Mouse (Mus musculus) ES-E14 (cell line): ENCODE results near the gene Hsd17b3. TPM values are rescaled to one million over a fixed set of nuclear protein-coding genes. Genes with fewer than 3 reads are reported as not detected.

Source experiments
- DNase-seq: peaks from one replicate; pipeline ENCODE4 v3.0.0-alpha.2; 2013; ENCODE audit warnings: low read depth, low spot score
- H3K27ac ChIP-seq: 2 replicates; pipeline ENCODE4 v1.5.1; 2012; ENCODE audit warnings: low read depth, mild to moderate bottlenecking, low read length, moderate library complexity, mixed read lengths; ENCODE audit not compliant: poor library complexity, insufficient read depth, severe bottlenecking
- H3K36me3 ChIP-seq: 2 replicates; pipeline ENCODE4 v1.6.1; 2012; ENCODE audit warnings: mild to moderate bottlenecking, low read length, moderate library complexity, mixed read lengths; ENCODE audit not compliant: control insufficient read depth, poor library complexity, insufficient read depth, severe bottlenecking
- H3K4me1 ChIP-seq, 2 experiments: fragments of 150-350 bp in 1 of 2; sonication (generic) in 1 of 2; 2 replicates each; pipeline ENCODE4 v1.6.1; 2012; ENCODE audit warnings: low read length in 2 of 2, mild to moderate bottlenecking in 1 of 2, mixed read lengths in 1 of 2; ENCODE audit not compliant: control insufficient read depth in 2 of 2, insufficient read depth in 2 of 2, poor library complexity in 1 of 2
- H3K4me3 ChIP-seq, 2 experiments: fragments of 150-350 bp in 1 of 2; sonication (generic) in 1 of 2; 2 replicates each; pipeline ENCODE4 v1.5.1; 2012; ENCODE audit warnings: low read length in 2 of 2, low read depth in 1 of 2, mild to moderate bottlenecking in 1 of 2, mixed read lengths in 1 of 2; ENCODE audit not compliant: insufficient read depth in 1 of 2, poor library complexity in 1 of 2, severe bottlenecking in 1 of 2
- H3K9ac ChIP-seq: 2 replicates; pipeline ENCODE4 v1.6.1; 2012; ENCODE audit warnings: low read depth, mild to moderate bottlenecking, low read length, mixed read lengths; ENCODE audit not compliant: poor library complexity, insufficient read depth, severe bottlenecking
- H3K9me3 ChIP-seq: fragments of 150-350 bp; sonication (generic); 2 replicates; pipeline ENCODE4 v1.6.1; 2012; ENCODE audit warnings: low read depth, mild to moderate bottlenecking, low read length; ENCODE audit not compliant: control insufficient read depth, insufficient read depth
- CHD2 ChIP-seq: IDR thresholded peaks from 2 replicates; pipeline ENCODE4 v1.6.1; 2014; ENCODE audit warnings: mild to moderate bottlenecking, low read depth, low read length, inconsistent platforms
- HCFC1 ChIP-seq: IDR thresholded peaks from 2 replicates; pipeline ENCODE4 v1.6.1; 2012; ENCODE audit warnings: low read length, inconsistent platforms, borderline replicate concordance; ENCODE audit not compliant: insufficient read depth
- MAFK ChIP-seq: IDR thresholded peaks from 2 replicates; pipeline ENCODE4 v1.6.1; 2014; ENCODE audit warnings: mild to moderate bottlenecking, low read depth, low read length, inconsistent platforms; ENCODE audit not compliant: insufficient read depth
- ZC3H11A ChIP-seq: IDR thresholded peaks from 2 replicates; pipeline ENCODE4 v1.6.1; 2012; ENCODE audit warnings: low read depth, mild to moderate bottlenecking, inconsistent platforms, low read length, borderline replicate concordance
- ZNF384 ChIP-seq: IDR thresholded peaks from 2 replicates; pipeline ENCODE4 v1.6.1; 2012; ENCODE audit warnings: low read depth, low read length, inconsistent platforms
- in situ Hi-C, 2 experiments: fragments of 600-800 bp; cut with MboI; formaldehyde crosslinking; loops; one replicate each; pipeline ENCODE4 v1.15.1; 2025; ENCODE audit warnings: low sequenced_read_pairs in 2 of 2, inconsistent platforms in 1 of 2; ENCODE audit not compliant: unreplicated experiment in 2 of 2
- total RNA-seq: library from RNA; depleted of rRNA; stranded (reverse); fragments of 300-350 nt; gene quantifications from 2 replicates; pipeline ENCODE4 v1.2.3, GENCODE M21; 2012

The Hsd17b3 gene
- total RNA-seq, 1 experiment, result 0.36 TPM

DNA sequence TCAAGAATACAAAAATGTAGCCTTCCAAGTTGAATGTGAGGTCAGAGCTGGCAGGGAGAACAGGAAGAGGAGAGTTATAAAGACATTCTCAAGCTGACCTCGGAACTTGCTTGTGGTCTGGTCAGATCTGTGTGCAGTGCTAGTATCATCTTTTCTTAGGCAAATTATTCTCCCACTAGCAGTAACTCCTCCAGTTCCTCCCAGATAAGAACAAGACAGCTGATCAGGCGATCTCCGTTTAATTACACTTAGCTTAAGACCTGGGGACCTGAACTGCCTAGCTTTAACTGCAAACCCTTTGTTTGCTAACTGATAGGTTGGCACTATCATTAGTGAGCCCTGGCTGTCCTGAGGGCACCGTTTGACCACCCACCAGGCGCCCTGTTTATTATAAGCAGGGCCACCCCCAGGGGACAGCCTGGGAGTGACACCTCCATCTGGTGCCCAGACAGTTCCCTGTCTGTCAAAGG lies 19.4 kb upstream of the Hsd17b3 start:
- DNase-seq, result no peak
- Histone ChIP-seq H3K4me1 (peaks cover 1 to 4% of the 10 kb centered on the region in 2 experiments; a peak in 1 of 4 replicates), H3K4me3 (no peak overlapping the region), H3K27ac (no peak overlapping the region), H3K9ac (no peak overlapping the region), H3K9me3 (no peaks in the 10 kb centered on the region), H3K36me3 (no peaks in the 10 kb centered on the region)
- in situ Hi-C loops, result no loop called here
- no peak for TF ChIP-seq ZNF384
- no peak for TF ChIP-seq ZC3H11A
- TF ChIP-seq MAFK, result no peak
- TF ChIP-seq CHD2, result no peak
- TF ChIP-seq HCFC1, result no peak

GRCm38 (mm10) chr13:64107535-64107934 lies 18.5 kb upstream of the Hsd17b3 start:
- TF ChIP-seq MAFK (no peak), CHD2 (no peak), ZNF384 (0 out of 2 replicates have a peak, but pooled peaks have one; percentile 42), HCFC1 (no peak), ZC3H11A (no peak)
- DNase-seq, result no peak
- H3K4me1 ChIP-seq, result peaks cover 1 to 4% of the 10 kb centered on the region in 2 experiments; a peak in 1 of 4 replicates
- H3K36me3 ChIP-seq, result no peaks in the 10 kb centered on the region
- H3K9ac ChIP-seq, result no peak overlapping the region
- H3K9me3 ChIP-seq, result no peaks in the 10 kb centered on the region
- in situ Hi-C loops, result no loop called here
- H3K4me3 ChIP-seq, result no peak overlapping the region
- H3K27ac ChIP-seq, result no peak overlapping the region

- H3K9ac ChIP-seq, result no peak overlapping the region
- peaks cover 1 to 4% of the 10 kb centered on the region in 2 experiments; a peak in 1 of 4 replicates for H3K4me1 ChIP-seq
- in situ Hi-C loops, result no loop called here
- DNase-seq, result no peak
- no peak overlapping the region for H3K4me3 ChIP-seq
- no peaks in the 10 kb centered on the region for H3K9me3 ChIP-seq
- no peak overlapping the region for H3K27ac ChIP-seq
- no peaks in the 10 kb centered on the region for H3K36me3 ChIP-seq
- TF ChIP-seq CHD2 (no peak), ZNF384 (no peak), HCFC1 (no peak), MAFK (no peak), ZC3H11A (no peak)
Observed at GRCm38 (mm10) chr13:64107105-64107504, 18.1 kb upstream of the Hsd17b3 start.

DNA sequence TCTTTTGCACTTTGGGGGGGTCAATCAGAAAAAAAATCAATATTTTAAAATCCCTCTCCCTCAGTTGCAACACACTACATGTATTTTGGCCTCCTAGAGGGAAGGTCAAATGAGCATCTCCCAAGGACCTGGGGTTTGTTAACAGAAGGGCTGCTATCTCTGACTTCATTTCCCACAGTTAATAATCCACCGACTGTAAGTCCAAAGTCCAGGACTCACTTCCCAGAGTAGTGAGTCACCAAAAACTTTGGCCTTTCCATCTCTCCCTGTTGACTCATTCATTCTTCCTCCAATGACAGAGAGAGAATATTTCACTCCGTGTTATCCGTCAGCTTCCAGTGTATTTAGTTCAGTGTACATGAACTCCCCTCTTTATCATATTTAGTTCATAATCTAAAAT lies 16.7 kb upstream of the Hsd17b3 start:
- no peak overlapping the region for H3K4me3 ChIP-seq
- H3K36me3 ChIP-seq, result no peaks in the 10 kb centered on the region
- no peak for TF ChIP-seq ZC3H11A
- no peak for TF ChIP-seq MAFK
- no peak for TF ChIP-seq CHD2
- no peak for TF ChIP-seq HCFC1
- no peak for TF ChIP-seq ZNF384
- H3K9me3 ChIP-seq, result no peaks in the 10 kb centered on the region
- DNase-seq, result no peak
- no peak overlapping the region for H3K9ac ChIP-seq
- no peak overlapping the region for H3K27ac ChIP-seq
- H3K4me1 ChIP-seq, result peaks cover 1 to 4% of the 10 kb centered on the region in 2 experiments; a peak in 1 of 4 replicates
- in situ Hi-C loops, result no loop called here

DNA sequence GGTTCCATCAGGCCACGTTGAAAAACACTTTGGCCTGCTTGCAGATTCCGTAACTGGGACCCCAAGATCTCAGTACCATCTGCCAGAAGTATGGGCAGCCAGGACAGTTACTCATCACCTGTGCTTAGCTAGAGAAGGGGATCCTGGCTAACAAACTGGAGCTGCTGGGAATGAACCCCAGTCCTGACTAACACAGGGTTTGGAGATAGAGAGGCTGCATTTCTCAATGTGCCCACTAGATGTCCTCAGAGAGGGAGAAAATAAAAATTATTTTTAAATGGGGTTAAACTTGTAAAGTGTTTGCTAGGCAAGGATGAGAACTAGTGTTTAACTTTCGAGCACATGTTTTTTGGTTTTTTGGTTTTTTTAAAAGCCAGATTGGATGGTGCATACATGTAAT lies 11.2 kb upstream of the Hsd17b3 start:
- no peak for DNase-seq
- in situ Hi-C loops, result no loop called here
- no peak overlapping the region for H3K9ac ChIP-seq
- no peaks in the 10 kb centered on the region for H3K9me3 ChIP-seq
- no peaks in the 10 kb centered on the region for H3K4me1 ChIP-seq
- no peak overlapping the region for H3K27ac ChIP-seq
- no peak overlapping the region for H3K4me3 ChIP-seq
- TF ChIP-seq ZNF384 (no peak), ZC3H11A (0 out of 2 replicates have a peak, but pooled peaks have one; percentile 11)
- no peaks in the 10 kb centered on the region for H3K36me3 ChIP-seq
